Mouse (Mus musculus) heart, embryonic 10.5 days (tissue): ENCODE results near the gene Fap. TPM values are rescaled to one million over a fixed set of nuclear protein-coding genes. Genes with fewer than 3 reads are reported as not detected.

Experiments used
- DNase-seq: peaks from one replicate; pipeline ENCODE4 v3.0.0-alpha.2; 2017; ENCODE audit warnings: low spot score
- H3K27ac ChIP-seq: fragments of 300-500 bp; sonication (generic); 2 replicates; pipeline ENCODE4 v1.5.1; 2016; ENCODE audit warnings: mild to moderate bottlenecking
- H3K27me3 ChIP-seq: fragments of 300-500 bp; sonication (generic); 2 replicates; pipeline ENCODE4 v1.6.1; 2016; ENCODE audit warnings: mild to moderate bottlenecking; ENCODE audit not compliant: poor library complexity, insufficient read depth, severe bottlenecking
- H3K36me3 ChIP-seq: fragments of 300-500 bp; sonication (generic); 2 replicates; pipeline ENCODE4 v1.6.1; 2016; ENCODE audit warnings: mild to moderate bottlenecking, moderate library complexity
- H3K4me1 ChIP-seq: fragments of 300-500 bp; sonication (generic); 2 replicates; pipeline ENCODE4 v1.6.1; 2016; ENCODE audit warnings: mild to moderate bottlenecking
- H3K4me3 ChIP-seq: fragments of 300-500 bp; sonication (generic); 2 replicates; pipeline ENCODE4 v1.5.1; 2016; ENCODE audit warnings: mild to moderate bottlenecking, moderate library complexity
- H3K9me3 ChIP-seq: fragments of 300-500 bp; sonication (generic); 2 replicates; pipeline ENCODE4 v1.6.1; 2016; ENCODE audit warnings: mild to moderate bottlenecking, moderate library complexity
- WGBS: fragments of 180-500 bp; shearing (Covaris S2); methylation state at CpG from one replicate; pipeline ENCODE4 v1.1.7; 2016; 5-methylcytosine and 5-hydroxymethylcytosine counted together
- polyA plus RNA-seq: library from polyadenylated mRNA; unstranded; fragments of >200 nt; fragmentation: Nextera tagmentation; extraction: Ambion mirVana; gene quantifications from 2 replicates; pipeline ENCODE4 v1.2.1, GENCODE M21; 2016

Gene Fap
- polyA plus RNA-seq, 1 experiment from 2014 or later: 1.3 TPM

DNA sequence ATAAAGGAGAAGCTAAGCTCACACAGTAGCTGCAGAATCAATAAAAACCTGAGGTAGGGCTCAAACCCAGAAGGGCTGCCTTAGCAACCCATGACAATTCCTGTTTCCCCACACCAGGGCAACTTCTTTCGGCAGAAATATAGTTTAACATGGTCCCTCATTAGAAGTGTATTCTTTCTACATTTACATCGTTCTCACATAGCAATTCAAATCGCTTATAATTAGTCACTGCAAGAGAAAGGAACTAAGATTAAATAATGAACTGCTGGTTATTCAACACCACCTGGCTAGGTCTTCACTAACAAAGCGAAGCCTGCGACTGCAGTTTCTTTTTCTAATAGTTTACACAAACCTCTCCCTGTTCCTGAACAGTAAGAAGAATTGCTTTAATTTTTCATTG is 66.7 kb downstream of the Fap start:
- Histone ChIP-seq H3K36me3 (no peaks in the 10 kb centered on the region), H3K4me1 (no peaks in the 10 kb centered on the region), H3K27ac (no peak overlapping the region), H3K9me3 (no peaks in the 10 kb centered on the region), H3K27me3 (no peaks in the 10 kb centered on the region), H3K4me3 (no peak overlapping the region)
- DNase-seq: no peak
- WGBS: 82% methylated on average over 5 of the region's 5 CpGs

DNA sequence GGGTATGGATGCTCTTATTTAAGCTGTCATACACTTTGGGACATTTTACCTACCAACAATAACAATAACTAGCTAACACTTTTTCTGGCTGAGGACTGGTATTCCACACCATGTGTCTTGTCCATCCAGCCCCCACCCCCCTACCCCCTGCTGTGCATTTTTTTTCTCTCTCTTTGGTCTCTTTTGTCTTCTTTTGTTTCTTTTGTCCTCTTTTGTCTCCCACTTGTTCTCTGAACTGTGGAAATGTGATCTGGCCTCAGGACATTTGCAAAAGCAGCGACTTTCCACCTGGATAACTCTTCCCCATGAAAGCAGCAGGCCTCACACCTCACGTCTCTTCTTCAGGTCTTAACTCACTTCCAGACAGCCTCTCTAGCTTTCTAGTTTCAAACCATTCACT is 67.4 kb downstream of the Fap start:
- H3K27ac ChIP-seq: no peak overlapping the region
- H3K4me1 ChIP-seq: no peaks in the 10 kb centered on the region
- no peak overlapping the region for H3K4me3 ChIP-seq
- H3K9me3 ChIP-seq: no peaks in the 10 kb centered on the region
- 50% methylated on average over 2 of the region's 2 CpGs for WGBS
- DNase-seq: no peak
- H3K27me3 ChIP-seq: no peaks in the 10 kb centered on the region
- H3K36me3 ChIP-seq: no peaks in the 10 kb centered on the region

DNA sequence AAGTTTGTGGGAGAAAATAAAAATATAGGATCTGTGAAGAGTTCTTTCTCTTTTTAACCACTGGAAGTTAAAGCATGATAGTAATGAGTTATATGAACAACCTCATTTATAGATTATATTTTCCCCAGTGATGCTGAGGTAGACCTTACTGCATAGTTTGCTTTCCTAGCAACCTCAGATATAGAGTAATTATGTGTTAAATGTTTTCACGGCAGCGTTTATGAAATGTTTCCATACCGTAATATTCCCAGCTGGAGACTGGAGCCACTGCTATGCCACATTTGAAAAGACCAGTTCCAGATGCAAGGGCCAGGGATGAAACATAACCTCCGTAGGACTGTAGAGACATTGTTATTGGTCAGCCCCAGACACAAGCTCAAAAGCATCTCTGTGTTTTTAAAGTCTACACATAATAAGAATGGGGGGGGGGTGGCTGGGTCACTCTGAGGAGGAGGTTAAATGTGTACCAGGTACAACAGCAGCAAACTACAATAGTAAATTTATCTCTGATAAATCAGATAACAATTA is 69.5 kb downstream of the Fap start:
- DNase-seq: no peak
- 83% methylated on average over 4 of the region's 4 CpGs for WGBS
- Histone ChIP-seq H3K4me1 (no peaks in the 10 kb centered on the region), H3K27me3 (no peaks in the 10 kb centered on the region), H3K27ac (no peak overlapping the region), H3K36me3 (no peaks in the 10 kb centered on the region), H3K9me3 (no peaks in the 10 kb centered on the region), H3K4me3 (no peak overlapping the region)

DNA sequence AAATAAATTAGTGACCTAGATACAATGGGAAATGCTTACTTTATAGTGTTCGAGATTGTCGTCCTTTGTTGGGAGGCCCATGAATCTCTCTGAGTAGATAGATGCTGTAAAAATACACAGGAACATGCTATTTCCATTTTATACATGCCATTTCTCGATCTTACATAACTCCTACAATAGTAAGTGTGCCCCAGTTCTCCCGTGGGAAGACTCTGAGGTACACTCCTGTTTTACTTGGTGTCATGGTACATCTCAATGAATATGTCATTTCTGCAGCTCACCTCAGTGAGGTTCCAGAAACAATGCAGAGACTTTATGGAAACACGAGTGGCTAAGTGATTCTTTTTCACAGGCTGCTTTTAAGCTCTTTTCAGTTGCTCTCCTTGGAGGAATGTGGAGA is 70.5 kb downstream of the Fap start:
- no peaks in the 10 kb centered on the region for H3K9me3 ChIP-seq
- H3K27ac ChIP-seq: no peak overlapping the region
- no peak for DNase-seq
- no peak overlapping the region for H3K4me3 ChIP-seq
- no peaks in the 10 kb centered on the region for H3K36me3 ChIP-seq
- no peaks in the 10 kb centered on the region for H3K27me3 ChIP-seq
- WGBS: 79% methylated on average over 5 of the region's 5 CpGs
- no peaks in the 10 kb centered on the region for H3K4me1 ChIP-seq

DNA sequence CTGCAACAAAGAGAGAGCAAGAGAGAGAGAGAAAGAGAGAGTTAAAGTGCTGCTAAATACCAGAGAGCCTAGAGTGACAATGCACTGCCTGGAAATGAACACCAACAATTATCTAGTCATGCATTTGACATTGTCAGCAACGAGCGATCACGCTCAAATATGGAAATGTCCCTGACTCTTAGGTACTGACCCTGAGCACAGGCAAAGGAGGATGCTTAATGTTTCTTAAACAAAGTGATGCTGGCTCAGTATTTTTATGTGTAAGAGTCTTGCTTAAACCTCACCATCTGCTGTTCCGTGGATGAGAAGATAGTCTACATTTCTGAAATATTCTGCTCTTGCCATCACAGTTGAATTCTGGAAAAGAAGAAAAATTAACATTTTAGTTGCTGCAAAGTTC is 71.4 kb downstream of the Fap start:
- Histone ChIP-seq H3K4me3 (no peak overlapping the region), H3K27me3 (no peaks in the 10 kb centered on the region), H3K36me3 (no peaks in the 10 kb centered on the region), H3K4me1 (no peaks in the 10 kb centered on the region), H3K27ac (no peak overlapping the region), H3K9me3 (no peaks in the 10 kb centered on the region)
- WGBS: 80% methylated on average over 4 of the region's 4 CpGs
- DNase-seq: no peak

DNA sequence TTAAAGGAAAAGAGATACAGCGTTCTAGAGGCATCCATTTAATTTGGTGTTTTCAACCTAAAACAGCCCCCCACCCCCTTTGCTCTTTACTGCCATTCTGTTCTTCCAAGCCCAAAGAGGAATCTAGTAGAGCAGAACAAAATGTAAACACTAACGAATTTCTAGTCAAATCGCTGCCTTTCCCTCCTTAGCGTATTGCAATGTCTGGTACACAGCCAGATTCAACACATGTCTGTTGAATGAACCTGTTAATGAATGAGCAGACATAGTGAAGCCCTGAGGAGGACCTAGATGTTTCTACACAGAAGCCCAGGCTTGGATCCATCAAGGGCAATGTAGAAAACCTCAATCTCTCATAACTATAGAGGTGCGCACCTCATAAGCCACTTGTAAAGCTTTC is 75.1 kb downstream of the Fap start:
- H3K9me3 ChIP-seq: no peaks in the 10 kb centered on the region
- H3K27me3 ChIP-seq: no peaks in the 10 kb centered on the region
- H3K36me3 ChIP-seq: no peaks in the 10 kb centered on the region
- DNase-seq: no peak
- WGBS: 89% methylated on average over 5 of the region's 5 CpGs
- no peak overlapping the region for H3K4me3 ChIP-seq
- no peaks in the 10 kb centered on the region for H3K4me1 ChIP-seq
- H3K27ac ChIP-seq: no peak overlapping the region

DNA sequence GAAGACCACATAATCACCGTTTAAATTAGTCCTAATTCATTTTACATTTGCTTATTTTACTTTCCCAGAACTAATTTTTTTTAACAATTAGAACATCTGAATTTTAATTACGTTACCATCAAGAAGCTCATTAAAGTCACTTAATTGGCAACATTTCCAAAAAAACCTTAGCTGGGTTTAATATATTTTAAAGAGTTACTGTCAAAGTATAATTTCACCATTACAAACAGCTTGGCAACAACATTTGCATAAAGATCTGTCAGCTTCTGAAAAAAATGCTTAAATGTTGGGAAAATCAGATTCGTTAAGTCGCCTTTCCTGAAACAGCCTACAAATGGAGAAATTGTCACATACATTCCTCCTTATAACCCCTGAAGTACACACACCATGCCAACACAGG is 75.8 kb downstream of the Fap start:
- no peak for DNase-seq
- Histone ChIP-seq H3K4me1 (no peaks in the 10 kb centered on the region), H3K36me3 (no peaks in the 10 kb centered on the region), H3K27me3 (no peaks in the 10 kb centered on the region), H3K27ac (no peak overlapping the region), H3K9me3 (no peaks in the 10 kb centered on the region), H3K4me3 (no peak overlapping the region)
- WGBS: 86% methylated on average over 4 of the region's 4 CpGs

DNA sequence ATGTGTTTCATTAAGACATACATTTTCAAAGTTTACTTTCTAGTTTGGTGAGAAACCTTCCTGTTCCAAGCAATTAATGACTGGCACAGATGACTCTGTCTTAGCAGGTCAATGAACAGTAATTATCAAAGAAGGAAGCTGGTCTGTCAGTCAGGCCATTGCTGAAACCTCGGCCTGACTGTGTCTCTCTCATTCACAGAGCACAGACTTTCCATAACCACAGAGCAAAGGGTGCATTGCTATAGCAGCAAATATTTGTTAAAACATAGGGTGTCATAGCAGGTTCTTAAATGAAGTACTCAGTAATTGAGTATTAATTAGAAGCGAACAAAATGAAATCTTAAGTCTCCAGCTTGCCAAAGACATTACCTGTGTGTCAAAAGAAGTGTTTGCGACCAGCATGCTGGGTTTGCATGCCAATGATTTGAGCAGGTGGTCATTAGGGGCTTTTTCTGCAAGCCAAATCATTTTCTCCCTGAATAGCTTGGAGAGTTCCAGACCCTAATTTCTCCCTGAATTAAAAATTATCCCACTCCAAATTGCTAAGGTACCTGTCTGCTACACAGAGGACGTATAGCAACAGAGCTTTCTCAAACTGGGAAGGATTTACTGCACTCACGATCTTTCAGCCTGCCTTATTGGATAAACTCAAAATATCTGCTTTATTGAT is 76.4 kb downstream of the Fap start:
- Histone ChIP-seq H3K27me3 (no peaks in the 10 kb centered on the region), H3K4me1 (no peaks in the 10 kb centered on the region), H3K36me3 (no peaks in the 10 kb centered on the region), H3K9me3 (no peaks in the 10 kb centered on the region), H3K27ac (no peak overlapping the region), H3K4me3 (no peak overlapping the region)
- no peak for DNase-seq
- WGBS: 75% methylated on average over 5 of the region's 5 CpGs

DNA sequence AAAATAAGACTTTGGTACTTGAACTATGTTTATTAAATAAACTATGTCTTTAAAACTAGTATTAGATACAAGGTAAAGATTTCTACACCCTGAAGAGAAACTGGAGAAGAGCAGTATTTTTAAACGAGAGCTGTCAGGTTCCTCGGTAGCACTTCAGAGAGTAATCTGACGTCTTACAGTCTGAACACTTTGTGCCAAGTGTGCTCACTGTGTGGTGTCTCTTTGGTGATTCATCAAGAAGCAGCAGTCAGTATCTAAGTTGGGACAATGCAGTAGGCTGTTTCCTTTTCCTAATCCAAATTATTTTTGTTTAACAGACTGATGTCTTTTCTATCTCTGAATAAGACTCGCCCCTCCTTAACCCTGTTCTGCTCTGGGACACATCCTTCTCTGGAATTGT is 78.5 kb downstream of the Fap start:
- Histone ChIP-seq H3K9me3 (no peaks in the 10 kb centered on the region), H3K4me1 (no peaks in the 10 kb centered on the region), H3K36me3 (no peaks in the 10 kb centered on the region), H3K27ac (no peak overlapping the region), H3K4me3 (no peak overlapping the region), H3K27me3 (no peaks in the 10 kb centered on the region)
- no peak for DNase-seq
- WGBS: 60% methylated on average over 4 of the region's 4 CpGs

DNA sequence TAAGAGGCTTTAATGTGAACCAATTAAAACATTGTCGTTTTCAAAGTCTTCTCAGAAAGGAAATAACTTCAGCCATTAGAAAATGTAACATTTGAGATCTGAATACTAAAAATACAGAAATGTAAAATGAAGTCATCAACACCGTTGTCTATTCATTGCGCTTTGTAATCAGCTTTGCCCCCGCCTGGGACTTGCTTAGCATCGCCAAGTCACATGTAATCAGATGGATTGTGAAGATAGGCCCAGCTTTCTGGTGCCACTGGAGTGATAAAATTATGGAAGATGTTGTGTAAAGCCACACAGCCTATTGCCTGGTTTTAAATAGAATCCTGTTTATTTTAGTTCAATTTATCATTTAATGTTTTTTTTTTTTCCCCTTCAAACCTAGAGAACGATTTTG is 84.0 kb downstream of the Fap start:
- WGBS: 84% methylated on average over 6 of the region's 6 CpGs
- Histone ChIP-seq H3K4me1 (no peaks in the 10 kb centered on the region), H3K4me3 (no peak overlapping the region), H3K27me3 (no peaks in the 10 kb centered on the region), H3K9me3 (no peaks in the 10 kb centered on the region), H3K27ac (no peak overlapping the region), H3K36me3 (no peaks in the 10 kb centered on the region)
- DNase-seq: no peak

DNA sequence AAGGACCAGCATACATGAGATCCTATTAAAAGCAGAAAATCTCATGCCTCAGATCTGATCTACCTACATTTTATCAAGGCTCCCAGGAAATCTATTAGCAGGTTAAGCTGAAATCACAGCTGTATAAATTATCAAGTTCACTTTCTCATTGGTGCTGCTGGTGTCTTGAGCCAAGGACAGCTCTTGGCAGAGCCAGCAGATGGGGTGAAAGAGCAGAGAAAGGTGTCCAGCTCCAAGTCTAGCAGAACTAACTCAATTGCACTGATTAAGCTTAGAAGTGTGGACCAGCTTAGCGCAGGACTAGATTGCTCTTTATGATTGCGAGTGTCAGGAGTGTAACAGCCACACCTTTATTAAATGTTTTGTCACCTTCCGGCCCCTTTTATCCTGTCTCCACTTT is 89.0 kb downstream of the Fap start:
- H3K27me3 ChIP-seq: no peaks in the 10 kb centered on the region
- 78% methylated on average over 3 of the region's 3 CpGs for WGBS
- H3K4me1 ChIP-seq: no peaks in the 10 kb centered on the region
- no peaks in the 10 kb centered on the region for H3K36me3 ChIP-seq
- H3K27ac ChIP-seq: no peak overlapping the region
- H3K4me3 ChIP-seq: no peak overlapping the region
- no peaks in the 10 kb centered on the region for H3K9me3 ChIP-seq
- DNase-seq: no peak

DNA sequence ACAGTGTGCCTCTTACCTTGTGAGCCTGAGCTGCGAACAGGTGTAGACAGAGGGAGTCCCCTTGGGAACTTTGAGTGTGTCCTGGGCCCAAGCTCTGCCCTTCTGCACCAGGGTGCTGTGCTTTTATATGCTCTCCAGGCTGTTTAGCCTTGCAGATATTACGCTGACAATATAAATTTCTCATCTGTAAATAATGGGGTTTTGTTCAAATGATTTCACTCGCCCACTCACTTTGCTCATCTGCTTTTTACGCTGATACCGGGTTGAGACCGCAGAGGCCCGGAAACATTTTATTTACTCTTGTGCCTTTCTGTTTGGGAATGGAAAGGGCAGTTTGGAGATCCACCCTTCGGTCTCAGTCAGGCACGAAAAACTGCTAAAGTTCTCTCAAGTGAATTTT is 90.3 kb downstream of the Fap start, which contains the start of gene Gcg:
Gcg (minus strand) TSS at position 101 of the 400 bp plus-strand sequence.
- no peaks in the 10 kb centered on the region for H3K9me3 ChIP-seq
- no peak for DNase-seq
- H3K4me3 ChIP-seq: no peak within 1 kb of the TSS
- WGBS: 87% methylated on average over 9 of the region's 9 CpGs
- no peaks in the 10 kb centered on the region for H3K4me1 ChIP-seq
- H3K36me3 ChIP-seq: no peaks in the 10 kb centered on the region
- H3K27ac ChIP-seq: no peak within 1 kb of the TSS
- no peaks in the 10 kb centered on the region for H3K27me3 ChIP-seq

DNA sequence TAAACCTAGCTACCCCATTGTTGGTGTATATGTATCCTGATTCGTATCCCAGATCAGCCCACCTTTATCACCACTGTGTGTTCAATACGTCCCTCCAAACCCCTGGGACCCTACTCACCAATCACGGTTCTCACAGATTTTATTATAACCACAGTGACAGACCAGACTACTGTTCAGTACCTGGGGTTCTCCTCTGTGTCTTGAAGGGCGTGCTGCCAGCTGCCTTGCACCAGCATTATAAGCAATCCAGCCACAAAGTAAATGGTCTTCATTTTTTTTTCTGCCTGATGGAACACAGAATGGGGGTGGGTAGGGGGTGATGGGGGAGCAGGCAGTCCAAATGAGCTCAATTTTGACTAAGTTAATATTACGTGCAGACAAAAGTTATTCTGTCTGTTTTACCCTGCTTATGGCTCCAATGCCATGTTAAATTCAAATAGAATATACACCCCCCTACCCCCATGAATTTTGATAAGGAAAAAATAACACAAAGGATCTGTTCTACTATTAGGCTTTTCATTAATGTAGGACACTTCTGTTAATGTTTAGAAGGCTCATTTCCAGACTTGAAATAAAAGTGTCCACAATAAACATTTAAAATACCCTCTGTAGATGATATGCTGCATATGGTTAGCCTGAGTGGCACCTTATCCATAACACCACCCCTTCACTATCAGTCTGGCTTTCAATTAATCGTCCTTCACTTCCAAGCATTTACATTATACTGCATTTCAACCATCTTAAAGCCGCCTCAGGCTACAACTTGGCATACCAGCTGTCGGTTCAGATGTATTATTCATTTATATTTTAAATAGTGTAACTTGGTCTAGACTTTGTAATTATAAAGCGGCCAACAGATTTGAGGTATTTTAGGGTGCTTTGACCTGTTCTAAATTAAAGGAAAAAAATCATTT is 93.3 kb downstream of the Fap start:
- Histone ChIP-seq H3K4me1 (no peaks in the 10 kb centered on the region), H3K27ac (no peak overlapping the region), H3K27me3 (no peaks in the 10 kb centered on the region), H3K9me3 (no peaks in the 10 kb centered on the region), H3K36me3 (no peaks in the 10 kb centered on the region), H3K4me3 (no peak overlapping the region)
- WGBS: 72% methylated on average over 9 of the region's 9 CpGs
- no peak for DNase-seq
